Mouse (Mus musculus) embryonic facial prominence, embryonic 14.5 days (tissue): ENCODE data around the gene Epc2. TPM values are rescaled to one million over a fixed set of nuclear protein-coding genes. Genes with fewer than 3 reads are reported as not detected.

Source experiments
- ATAC-seq: fragments of 200-750 bp; cut with Nextera tagmentation; 2 replicates; pipeline ENCODE4 v1.8.0; 2017; ENCODE audit warnings: low read depth, moderate number of reproducible peaks, moderate TSS enrichment
- DNase-seq: peaks from one replicate; pipeline ENCODE4 v3.0.0-alpha.2; 2015; ENCODE audit warnings: low spot score
- H3K27ac ChIP-seq: fragments of 300-500 bp; sonication (generic); replicated peaks from 2 replicates; pipeline ENCODE4 v1.5.1; 2014; ENCODE audit warnings: low read depth, mild to moderate bottlenecking, low read length, moderate library complexity
- H3K27me3 ChIP-seq: fragments of 300-500 bp; sonication (generic); replicated peaks from 2 replicates; pipeline ENCODE4 v1.6.1; 2014; ENCODE audit warnings: low read length; ENCODE audit not compliant: control insufficient read depth, insufficient read depth
- H3K36me3 ChIP-seq: fragments of 300-500 bp; sonication (generic); 2 replicates; pipeline ENCODE4 v1.6.1; 2014; ENCODE audit warnings: low read length, mixed read lengths; ENCODE audit not compliant: control insufficient read depth, insufficient read depth
- H3K4me1 ChIP-seq: fragments of 300-500 bp; sonication (generic); 2 replicates; pipeline ENCODE4 v1.6.1; 2014; ENCODE audit warnings: antibody characterized with exemption, low read length; ENCODE audit not compliant: control insufficient read depth, insufficient read depth
- H3K4me2 ChIP-seq: fragments of 300-500 bp; sonication (generic); 2 replicates; pipeline ENCODE4 v1.6.1; 2014; ENCODE audit warnings: low read depth, mild to moderate bottlenecking, low read length, moderate library complexity, mixed read lengths
- H3K4me3 ChIP-seq: fragments of 300-500 bp; sonication (generic); 2 replicates; pipeline ENCODE4 v1.5.1; 2014; ENCODE audit warnings: low read depth, mild to moderate bottlenecking, low read length
- H3K9ac ChIP-seq: fragments of 300-500 bp; sonication (generic); 2 replicates; pipeline ENCODE4 v1.6.1; 2014; ENCODE audit warnings: low read depth, mild to moderate bottlenecking, low read length, moderate library complexity, mixed read lengths
- H3K9me3 ChIP-seq: fragments of 300-500 bp; sonication (generic); 2 replicates; pipeline ENCODE4 v1.6.1; 2016; ENCODE audit warnings: low read length; ENCODE audit not compliant: control insufficient read depth
- WGBS: fragments of 180-500 bp; shearing (Covaris S2); extraction: QIAGEN DNeasy Blood & Tissue Kit; methylation state at CpG from one replicate; pipeline ENCODE4 v1.1.7; 2014; 5-methylcytosine and 5-hydroxymethylcytosine counted together
- polyA plus RNA-seq: library from polyadenylated mRNA; unstranded; fragments of >200 nt; fragmentation: Nextera tagmentation; extraction: Ambion mirVana; gene quantifications from 2 replicates; pipeline ENCODE4 v1.2.1, GENCODE M21; 2014

Epc2 gene
- polyA plus RNA-seq, 1 experiment from 2014 or later, result 8.3 TPM

DNA sequence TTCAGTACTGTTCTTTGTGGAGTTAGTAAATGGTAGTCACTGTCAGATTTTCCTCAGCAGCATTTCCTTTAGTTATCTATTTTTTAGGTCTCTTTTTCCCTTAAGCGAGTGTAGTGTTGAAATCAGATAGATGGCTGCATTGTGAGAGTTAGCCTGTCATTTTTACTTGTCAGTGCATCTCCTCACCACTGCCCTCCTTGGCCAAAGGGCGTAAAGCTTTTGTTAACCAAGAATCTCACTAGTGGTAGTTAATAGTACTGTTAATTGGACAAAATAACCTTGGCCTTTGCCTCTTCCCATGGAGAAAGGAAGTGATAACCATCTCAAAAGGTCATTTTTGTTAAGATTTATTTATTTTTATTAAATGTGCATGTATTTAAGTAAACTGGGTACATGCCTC is 6.5 kb downstream of the Epc2 start:
- 85% methylated on average over 2 of the region's 2 CpGs for WGBS
- DNase-seq, result no peak

DNA sequence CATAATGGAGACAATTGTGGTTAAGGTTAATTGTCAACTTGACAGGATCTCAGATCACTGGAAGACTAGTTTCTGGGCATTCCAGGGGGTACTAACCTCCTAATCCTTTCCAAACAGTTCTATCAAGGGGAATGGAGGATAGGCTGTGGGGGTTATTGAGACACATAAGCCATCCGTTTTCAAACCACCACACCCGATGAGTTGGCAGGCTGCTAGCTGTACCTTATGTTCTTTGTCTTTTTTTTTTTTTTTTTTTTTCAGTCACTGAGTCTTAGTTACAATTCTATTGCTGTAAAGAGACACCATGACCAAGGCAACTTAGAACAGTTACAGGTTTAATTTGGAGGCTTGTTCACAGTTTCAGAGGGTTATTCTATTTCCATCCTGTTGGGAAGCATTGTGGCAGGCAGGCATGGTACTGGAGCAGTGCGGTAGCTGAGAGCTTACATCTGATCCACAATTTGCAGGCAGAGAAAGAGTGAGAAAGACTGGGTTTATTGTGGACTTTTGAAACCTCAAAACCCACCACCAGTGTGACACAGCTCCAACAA is 14.5 kb downstream of the Epc2 start:
- WGBS, result 74% methylated on average over 3 of the region's 3 CpGs
- no peak overlapping the region for H3K27ac ChIP-seq
- H3K4me2 ChIP-seq, result no peak overlapping the region
- no peak overlapping the region for H3K4me3 ChIP-seq
- DNase-seq (no peak), ATAC-seq (no peak)
- H3K9ac ChIP-seq, result no peak overlapping the region
- no peaks in the 10 kb centered on the region for H3K4me1 ChIP-seq
- peaks cover 10% of the 10 kb centered on the region; the same call in 1 of the 2 replicates for H3K9me3 ChIP-seq
- no peaks in the 10 kb centered on the region for H3K36me3 ChIP-seq
- H3K27me3 ChIP-seq, result no peaks in the 10 kb centered on the region

More for the DNA sequence above, 6.5 kb downstream of the Epc2 start:
- Histone ChIP-seq H3K27ac (no peak overlapping the region), H3K27me3 (no peaks in the 10 kb centered on the region), H3K9me3 (peaks cover 16% of the 10 kb centered on the region; the same call in 1 of the 2 replicates), H3K9ac (no peak overlapping the region), H3K4me2 (no peak overlapping the region), H3K4me3 (no peak overlapping the region), H3K4me1 (peaks cover 6% of the 10 kb centered on the region; the same call in 1 of the 2 replicates), H3K36me3 (no peaks in the 10 kb centered on the region)
- no peak for ATAC-seq

DNA sequence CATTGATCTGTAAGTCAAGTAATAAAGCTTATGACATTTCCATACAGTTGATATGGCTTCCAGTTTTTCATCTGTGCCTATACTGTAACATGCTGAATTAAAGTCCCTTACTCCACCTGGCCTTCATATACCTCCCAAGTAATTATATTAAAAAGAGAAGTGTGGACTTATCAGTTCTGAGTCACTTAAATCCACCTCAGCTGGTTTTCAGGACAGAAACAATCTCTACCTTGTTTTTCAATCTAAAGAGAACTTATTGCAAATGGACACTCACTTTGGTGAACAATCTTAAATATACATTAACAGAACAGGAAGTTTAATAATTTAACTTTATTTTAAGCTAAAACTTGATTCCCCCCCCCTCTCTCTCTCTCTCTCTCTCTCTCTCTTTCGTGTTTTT is 15.8 kb downstream of the Epc2 start:
- Histone ChIP-seq H3K4me2 (no peak overlapping the region), H3K4me3 (no peak overlapping the region), H3K27ac (no peak overlapping the region), H3K9me3 (no peaks in the 10 kb centered on the region), H3K36me3 (no peaks in the 10 kb centered on the region), H3K4me1 (no peaks in the 10 kb centered on the region), H3K9ac (no peak overlapping the region), H3K27me3 (no peaks in the 10 kb centered on the region)
- no peak for ATAC-seq
- DNase-seq, result no peak
- WGBS, result 84% methylated on average over 1 of the region's 1 CpGs

DNA sequence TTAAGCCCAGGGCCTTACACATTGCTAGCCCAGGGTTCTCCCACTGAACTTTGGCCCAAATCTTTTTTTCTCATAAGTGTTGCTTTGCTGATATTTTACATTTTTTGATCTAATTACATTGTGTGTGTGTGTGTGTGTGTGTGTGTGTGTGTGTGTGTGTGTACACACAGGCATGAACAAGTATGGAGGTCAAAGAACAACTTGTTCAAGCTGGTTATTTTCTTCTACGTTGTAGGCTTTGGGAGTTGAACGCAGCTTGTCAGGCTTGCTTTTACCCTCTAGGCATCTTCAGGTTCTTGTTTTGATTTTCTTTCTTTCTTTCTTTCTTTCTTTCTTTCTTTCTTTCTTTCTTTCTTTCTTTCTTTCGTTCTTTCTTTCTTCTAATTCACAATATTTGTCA is 19.9 kb downstream of the Epc2 start:
- Histone ChIP-seq H3K27me3 (no peaks in the 10 kb centered on the region), H3K9me3 (no peaks in the 10 kb centered on the region), H3K4me2 (no peak overlapping the region), H3K4me3 (no peak overlapping the region), H3K9ac (no peak overlapping the region), H3K36me3 (no peaks in the 10 kb centered on the region), H3K4me1 (no peaks in the 10 kb centered on the region), H3K27ac (no peak overlapping the region)
- 81% methylated on average over 3 of the region's 3 CpGs for WGBS
- DNase-seq (no peak), ATAC-seq (no peak)

- Histone ChIP-seq H3K27me3 (no peaks in the 10 kb centered on the region), H3K27ac (no peak overlapping the region), H3K36me3 (no peaks in the 10 kb centered on the region), H3K4me3 (no peak overlapping the region), H3K4me2 (no peak overlapping the region), H3K9me3 (no peaks in the 10 kb centered on the region), H3K9ac (no peak overlapping the region), H3K4me1 (no peaks in the 10 kb centered on the region)
- ATAC-seq, result no peak
- 67% methylated on average over 5 of the region's 5 CpGs for WGBS
- no peak for DNase-seq
Measured at GRCm38 (mm10) chr2:49471641-49472355, 20.5 kb downstream of the Epc2 start.

- Histone ChIP-seq H3K27me3 (no peaks in the 10 kb centered on the region), H3K9me3 (no peaks in the 10 kb centered on the region), H3K27ac (no peak overlapping the region), H3K9ac (no peak overlapping the region), H3K4me1 (no peaks in the 10 kb centered on the region), H3K36me3 (no peaks in the 10 kb centered on the region), H3K4me3 (no peak overlapping the region), H3K4me2 (no peak overlapping the region)
- no peak for ATAC-seq
- WGBS, result 73% methylated on average over 6 of the region's 6 CpGs
- no peak for DNase-seq
Measured at GRCm38 (mm10) chr2:49472443-49472842, 21.2 kb downstream of the Epc2 start.

DNA sequence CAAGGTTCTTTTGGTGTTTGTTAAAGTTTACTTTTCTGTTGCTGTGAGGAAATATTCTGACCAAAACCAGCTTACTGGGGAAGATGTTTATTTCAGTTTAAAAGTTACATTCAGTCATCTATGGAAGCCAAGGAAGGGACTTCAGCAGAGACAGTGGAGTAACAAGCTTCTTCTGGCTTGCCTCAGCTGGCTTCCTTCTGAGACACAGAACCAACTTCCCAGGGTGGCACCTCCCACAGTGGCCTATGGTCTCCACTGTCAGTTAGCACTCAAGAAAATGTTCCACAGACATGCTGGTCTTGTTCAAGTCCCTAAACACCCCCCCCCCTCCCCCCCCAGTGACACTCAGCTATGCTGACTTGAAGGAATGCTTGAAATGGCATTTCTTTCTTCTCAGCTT is 30.9 kb downstream of the Epc2 start:
- Histone ChIP-seq H3K4me2 (no peak overlapping the region), H3K27me3 (no peaks in the 10 kb centered on the region), H3K9ac (no peak overlapping the region), H3K36me3 (no peaks in the 10 kb centered on the region), H3K9me3 (no peaks in the 10 kb centered on the region), H3K27ac (no peak overlapping the region), H3K4me3 (no peak overlapping the region), H3K4me1 (no peaks in the 10 kb centered on the region)
- ATAC-seq (no peak), DNase-seq (no peak)

DNA sequence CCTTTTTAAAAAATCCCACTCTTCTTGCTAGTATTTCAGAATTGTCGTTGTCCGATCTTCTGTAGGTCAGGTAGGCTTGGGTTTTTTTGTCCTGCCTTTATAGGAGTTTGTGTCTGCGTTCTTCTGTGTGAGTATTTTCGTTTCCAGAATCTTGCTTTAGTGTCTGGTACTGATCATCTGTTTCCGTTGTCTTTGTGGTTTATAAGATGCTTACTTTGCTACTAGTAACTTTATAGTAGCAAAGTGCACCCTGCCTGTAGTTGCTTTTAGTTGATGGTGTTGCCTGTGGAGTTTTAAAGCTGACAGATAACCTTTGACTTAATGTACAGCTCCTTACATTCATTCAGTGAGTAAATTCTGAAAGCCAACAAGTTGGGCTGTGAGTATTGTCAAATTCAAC is 32.1 kb downstream of the Epc2 start:
- H3K4me3 ChIP-seq, result no peak overlapping the region
- no peak overlapping the region for H3K27ac ChIP-seq
- ATAC-seq, result no peak
- H3K4me2 ChIP-seq, result no peak overlapping the region
- no peak overlapping the region for H3K9ac ChIP-seq
- no peaks in the 10 kb centered on the region for H3K4me1 ChIP-seq
- no peak for DNase-seq
- H3K36me3 ChIP-seq, result no peaks in the 10 kb centered on the region
- no peaks in the 10 kb centered on the region for H3K9me3 ChIP-seq
- 92% methylated on average over 5 of the region's 5 CpGs for WGBS
- H3K27me3 ChIP-seq, result no peaks in the 10 kb centered on the region

DNA sequence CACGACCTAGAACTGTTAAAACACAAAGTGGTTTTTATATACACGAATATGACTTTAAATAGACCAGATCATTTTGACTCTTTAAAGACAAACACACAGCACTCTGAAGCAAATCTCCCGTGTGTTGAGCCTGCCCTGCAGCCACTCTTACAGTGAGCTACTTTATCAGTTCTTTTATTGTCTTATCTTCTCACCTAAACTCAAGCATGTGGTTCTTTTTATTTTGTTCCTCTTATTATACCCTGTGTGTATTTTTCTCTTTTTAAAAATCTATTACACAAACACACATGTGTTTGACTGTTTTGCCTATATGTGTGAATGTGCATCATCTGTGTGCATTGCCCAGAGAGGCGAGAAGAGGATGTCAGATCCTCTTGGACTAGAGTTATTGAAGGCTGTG is 50.1 kb downstream of the Epc2 start:
- H3K4me2 ChIP-seq, result no peak overlapping the region
- H3K27me3 ChIP-seq, result no peaks in the 10 kb centered on the region
- H3K9ac ChIP-seq, result no peak overlapping the region
- H3K4me3 ChIP-seq, result no peak overlapping the region
- 61% methylated on average over 4 of the region's 4 CpGs for WGBS
- H3K27ac ChIP-seq, result no peak overlapping the region
- H3K4me1 ChIP-seq, result no peaks in the 10 kb centered on the region
- no peaks in the 10 kb centered on the region for H3K36me3 ChIP-seq
- DNase-seq (no peak), ATAC-seq (no peak)
- no peaks in the 10 kb centered on the region for H3K9me3 ChIP-seq
